Mouse (Mus musculus) MEL-GATA-1-ER (cell line): ENCODE data around the gene Myom3.
A peak's percentile ranks its signal among the peaks of the same experiment; 100 is the strongest.

ENCODE experiments used
- DNase-seq: peaks from one replicate; pipeline ENCODE4 v3.0.0-alpha.2; 2012; ENCODE audit warnings: low read depth; ENCODE audit errors: extremely low read depth

Myom3 gene

DNA sequence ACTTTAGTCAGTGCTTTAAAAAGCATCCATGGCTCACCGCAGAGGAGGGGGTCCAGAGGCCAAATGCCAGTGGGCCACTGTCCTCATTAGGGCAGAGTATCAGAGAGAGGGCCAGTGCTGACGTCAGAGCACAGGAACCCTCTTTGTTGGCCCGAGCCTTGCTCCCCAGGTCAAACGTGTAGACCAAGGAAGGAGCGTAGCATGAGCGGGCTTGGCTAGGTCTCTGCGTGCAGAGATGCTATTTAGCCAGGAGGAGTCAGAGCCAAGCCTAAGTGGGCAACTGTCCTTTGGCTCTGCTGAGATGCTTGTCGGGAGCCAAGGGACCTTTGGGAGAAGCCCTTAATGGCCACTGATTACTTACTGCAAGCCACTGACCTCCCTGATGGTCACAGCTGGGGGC lies 1.5 kb downstream of the Myom3 start:
- DNase-seq, result no peak

DNA sequence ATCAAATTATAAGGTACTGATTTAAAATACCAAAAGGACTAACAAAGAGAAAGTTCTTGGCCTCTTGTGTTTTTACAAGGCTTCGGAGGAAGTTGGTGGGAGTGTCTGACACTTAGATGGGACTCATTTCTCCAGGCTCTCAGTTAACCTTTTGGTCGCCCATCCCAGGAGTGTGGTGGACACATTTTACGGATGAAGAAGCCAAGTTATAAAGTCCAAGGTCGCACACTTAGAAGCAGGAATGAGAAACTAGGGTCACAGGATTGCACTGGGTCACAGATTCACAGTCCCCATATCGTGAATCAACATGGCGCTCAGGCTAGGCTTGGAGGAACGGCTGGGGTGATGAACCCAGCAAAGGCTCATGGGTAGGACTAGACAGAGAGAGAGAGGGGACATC lies 2.1 kb downstream of the Myom3 start:
- no peak for DNase-seq

DNA sequence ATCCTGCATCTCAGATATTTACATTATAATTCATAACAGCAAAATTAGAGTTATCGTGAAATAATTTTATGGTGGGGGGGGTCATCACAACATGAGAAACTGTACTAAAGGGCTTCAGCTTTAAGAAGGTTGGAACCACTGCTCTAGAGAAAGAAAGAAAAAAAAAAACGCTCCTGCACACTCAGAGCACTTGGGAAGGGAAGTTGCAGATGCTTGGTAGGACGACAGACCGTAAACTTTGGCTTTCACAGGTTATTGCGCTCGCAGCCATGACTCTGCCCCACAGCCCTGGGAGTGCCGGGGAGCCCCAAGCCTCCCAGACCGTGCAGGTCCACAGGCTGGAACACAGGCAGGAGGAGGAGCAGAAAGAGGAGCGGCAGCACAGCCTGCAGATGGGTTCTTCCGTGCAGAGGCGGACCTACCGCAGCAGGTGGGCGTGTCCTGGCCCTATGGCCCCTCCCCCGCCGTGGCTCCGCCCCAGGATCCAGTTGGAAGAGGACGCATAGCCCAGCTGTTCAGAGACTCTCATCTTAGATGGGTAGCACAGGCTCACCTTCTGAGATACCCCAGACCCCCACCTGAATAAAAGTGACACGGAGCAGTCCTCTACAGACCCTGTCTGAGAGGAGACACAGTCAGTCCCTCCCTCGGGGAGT lies 2.9 kb downstream of the Myom3 start:
- DNase-seq, result peak; percentile 61

DNA sequence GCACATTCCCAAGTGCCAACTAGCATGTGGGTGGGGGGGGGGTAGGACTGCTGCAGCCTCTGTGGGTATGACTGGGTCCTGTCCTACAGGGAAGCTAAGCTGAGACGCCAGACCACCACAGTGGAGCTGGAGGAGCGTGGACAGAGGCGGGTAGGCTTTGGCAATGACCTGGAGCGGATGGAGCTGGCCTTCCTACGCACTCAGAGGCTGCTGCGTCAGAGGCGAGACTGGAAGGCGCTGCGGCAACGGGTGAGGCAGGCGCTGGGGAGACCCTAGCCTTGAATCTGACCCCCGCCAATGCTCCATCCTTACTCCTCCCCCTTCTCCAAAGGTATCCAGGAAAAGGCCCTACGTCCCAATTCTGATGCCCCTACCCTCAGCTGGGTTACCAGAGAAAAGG lies 5.2 kb downstream of the Myom3 start:
- no peak for DNase-seq

DNA sequence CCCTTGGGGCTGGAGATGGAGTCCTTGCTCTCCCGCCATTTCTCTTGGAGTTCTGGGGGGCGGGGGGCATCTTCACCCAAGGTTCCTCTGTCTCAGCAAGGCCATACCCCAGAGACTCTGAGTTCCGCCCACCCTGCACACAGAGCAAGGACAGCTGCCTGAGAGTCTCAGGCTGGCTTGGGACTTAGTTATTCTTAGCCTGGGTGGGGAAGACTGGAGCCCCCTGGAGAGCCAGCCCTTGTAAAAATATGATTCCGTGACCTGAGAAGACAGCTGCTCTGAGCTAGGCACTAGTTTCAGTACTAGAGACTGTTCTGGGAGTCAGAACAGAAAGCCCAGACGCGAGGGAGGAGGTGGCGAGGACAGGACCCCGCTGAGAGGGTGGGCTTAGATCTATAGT lies 6.2 kb downstream of the Myom3 start:
- no peak for DNase-seq

DNA sequence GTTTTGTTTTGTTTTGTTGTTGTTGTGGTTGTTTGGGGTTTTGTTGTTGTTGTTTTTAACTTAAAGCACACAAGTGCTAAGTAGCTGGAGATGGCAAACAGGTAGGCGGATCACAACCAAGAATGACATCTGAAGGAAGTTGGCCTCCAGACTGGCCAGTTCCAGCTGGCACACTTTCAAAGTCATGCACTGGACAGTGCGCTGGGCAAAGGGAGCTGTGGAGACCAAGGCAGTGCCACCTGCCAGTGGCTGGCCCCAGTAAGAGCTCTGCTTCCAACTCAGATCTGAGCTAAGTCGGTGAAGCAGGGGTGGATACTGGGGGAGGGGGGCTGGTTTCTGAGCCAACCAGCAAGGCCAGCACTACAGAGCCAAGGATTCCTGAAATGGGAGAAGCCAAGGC lies 7.5 kb downstream of the Myom3 start:
- no peak for DNase-seq

DNA sequence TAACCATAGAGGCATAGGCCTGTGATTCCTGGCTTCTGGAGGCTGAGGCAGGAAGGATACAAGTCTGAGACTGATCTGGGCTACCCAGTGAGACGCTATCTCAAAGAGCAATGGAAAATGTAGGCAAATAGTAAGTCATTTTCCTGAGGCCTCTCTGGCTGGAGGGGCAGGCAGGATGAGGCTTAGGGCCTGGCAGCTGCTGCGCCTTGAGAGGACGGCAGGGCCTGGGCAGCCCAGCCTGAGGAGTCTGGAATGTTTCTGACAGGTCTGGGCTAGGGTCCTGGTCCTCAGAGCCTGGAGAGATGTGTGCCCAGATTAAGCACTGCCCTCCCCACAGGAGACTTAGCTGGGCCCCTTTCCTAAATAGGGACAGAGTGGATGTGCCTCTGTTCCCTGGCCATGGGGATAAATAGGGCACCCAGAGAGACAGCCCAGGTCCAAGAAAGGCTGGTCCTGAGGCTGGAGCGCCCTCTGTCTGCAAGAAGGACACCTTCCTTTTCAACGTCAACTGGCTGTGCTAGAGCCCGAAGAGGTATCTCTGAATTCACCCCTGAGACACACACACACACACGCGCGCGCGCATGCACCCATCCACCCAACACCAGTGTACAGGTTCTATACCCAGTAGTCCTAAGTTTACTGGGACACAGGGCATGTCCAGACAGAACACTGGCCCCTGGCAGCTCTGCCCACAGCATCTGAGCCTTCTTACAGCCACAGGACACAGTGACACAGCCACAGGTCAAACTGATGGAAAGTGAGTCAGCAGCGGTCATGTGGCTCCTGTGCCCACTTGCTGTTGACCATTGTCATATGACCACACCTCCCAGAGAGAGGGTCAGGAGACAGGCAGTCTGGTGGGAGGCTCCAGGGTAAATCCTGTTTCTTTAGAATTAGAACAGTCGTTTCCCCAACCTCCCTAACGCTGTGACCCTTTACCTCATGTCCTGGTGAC lies 9.3 kb downstream of the Myom3 start:
- peak; percentile 26 for DNase-seq

DNA sequence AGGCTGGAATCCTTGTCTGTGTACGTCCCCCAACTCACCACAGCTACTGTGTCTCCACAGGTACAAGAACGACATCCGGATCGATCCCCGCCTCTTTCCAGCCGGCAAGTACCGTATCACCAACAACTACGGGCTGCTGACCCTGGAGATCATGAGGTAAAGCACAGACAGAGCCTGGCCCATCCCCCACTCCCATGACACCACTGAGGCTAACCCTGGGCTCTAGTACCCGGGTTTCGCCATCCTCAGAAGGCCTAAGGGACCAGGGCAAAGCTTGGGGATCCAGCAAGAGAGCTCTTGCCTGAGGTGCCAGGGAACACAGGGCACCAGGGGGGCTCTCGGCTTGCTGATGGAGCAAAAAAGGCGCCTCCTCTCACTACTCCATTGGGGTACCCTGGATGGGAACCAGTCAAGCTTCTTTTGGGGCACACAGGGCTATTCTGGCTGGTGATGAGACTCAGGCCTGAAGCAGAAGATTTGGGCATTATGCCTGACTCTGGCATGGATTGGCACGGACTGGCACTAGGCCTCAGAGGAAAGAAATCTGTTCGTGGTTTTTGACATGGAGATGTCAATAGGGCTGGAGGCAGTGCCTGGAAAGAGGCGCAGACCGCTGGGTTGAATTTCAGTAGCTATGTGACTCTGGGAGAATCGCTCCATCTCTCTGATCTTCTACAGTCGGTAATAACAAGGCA lies 11.2 kb downstream of the Myom3 start:
- no peak for DNase-seq

DNA sequence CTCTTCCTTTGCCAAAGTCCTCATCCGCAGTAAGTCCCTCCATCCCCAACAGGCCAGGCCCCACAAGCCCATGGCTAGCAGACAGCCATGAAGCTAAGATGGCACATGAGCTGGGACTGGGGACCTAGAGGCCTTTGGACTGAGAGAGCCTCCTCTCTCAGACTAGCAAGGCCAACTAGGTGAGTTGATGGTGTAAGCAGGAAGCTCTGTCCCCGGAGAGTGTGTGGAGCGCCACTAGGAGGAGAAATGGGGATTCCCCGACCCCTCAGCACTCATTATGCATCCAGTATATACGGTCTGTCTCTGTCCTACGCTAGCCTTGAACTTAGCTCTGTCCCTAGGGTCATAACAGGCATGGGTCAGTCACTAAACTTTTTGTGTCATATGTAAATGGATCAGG lies 12.1 kb downstream of the Myom3 start:
- DNase-seq, result no peak

DNA sequence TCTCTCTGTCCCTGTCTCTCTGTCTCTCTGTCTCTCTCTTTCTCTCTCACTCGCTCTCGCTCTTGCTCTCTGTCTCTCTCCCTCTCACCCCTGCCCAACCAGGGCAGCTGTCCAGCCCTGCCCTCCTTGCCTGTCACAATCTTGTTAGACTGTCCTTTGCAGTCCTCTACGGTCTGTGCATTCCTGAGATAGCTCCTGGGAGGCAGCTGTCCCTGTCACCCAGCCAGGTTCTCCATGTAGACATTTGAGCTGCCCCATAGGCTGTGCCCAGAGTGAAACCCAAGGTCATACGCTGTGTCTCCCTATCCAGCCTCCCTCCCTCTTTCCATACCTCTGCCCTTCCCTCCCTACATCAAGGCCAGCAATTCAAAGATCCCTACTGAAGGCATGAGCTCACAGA lies 13.2 kb downstream of the Myom3 start:
- DNase-seq, result no peak

DNA sequence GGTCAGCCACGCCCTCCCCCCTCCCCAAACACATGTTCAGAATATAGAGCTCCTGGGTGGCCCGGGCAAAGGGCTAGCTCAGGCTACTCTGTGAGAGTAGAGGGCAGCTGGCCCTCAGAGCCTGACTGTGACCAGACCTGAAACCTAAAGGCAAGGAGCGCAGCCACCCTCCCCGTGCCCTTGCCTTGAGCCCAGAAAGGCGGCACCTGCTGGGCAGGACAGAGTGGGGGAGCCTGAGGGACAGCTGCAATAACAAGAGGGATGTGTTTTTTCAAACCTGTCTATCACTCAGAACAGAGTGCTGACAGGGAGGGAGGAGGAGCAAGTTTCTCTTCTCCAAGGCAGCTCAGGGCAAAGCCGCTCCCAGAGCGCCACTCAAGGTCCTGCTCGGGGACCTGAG lies 15.0 kb downstream of the Myom3 start:
- no peak for DNase-seq

DNA sequence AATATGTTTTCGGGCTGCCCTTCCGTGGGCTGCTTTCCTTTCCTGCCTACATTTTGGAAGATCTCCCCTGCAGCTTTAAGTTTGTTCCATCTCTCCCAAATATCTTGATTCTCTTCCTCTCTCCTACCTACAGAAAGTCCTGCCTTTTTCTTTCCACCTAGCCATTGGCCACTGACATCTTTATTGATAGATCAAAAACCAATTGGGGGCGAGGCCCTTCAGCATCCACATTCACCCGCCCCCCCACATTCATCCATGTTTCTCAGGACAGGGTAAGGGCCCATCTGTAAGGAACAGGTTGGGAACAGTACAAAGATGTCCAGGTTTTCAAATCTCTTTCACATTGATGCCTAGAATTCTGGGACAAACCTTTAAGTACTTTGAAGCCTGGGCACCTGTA lies 17.3 kb downstream of the Myom3 start:
- DNase-seq, result no peak

DNA sequence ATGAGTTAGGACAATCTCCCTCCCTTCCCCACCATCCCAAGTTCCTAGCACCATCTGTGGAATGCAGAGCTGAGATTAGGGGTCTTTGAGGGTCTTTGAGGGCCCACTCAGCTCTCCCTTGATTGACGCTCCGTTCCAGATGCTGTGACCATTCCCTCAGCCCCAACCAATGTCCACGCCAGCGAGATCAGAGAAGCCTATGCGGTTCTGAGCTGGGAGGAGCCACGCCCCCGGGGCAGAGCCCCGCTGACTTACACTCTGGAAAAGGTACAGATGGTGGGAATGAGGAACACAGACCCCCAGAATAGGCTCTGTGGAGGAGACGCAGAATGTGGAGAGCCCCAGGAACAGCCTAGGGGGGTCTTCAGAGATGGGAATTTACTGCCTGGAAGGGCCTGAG lies 20.1 kb downstream of the Myom3 start:
- no peak for DNase-seq

DNA sequence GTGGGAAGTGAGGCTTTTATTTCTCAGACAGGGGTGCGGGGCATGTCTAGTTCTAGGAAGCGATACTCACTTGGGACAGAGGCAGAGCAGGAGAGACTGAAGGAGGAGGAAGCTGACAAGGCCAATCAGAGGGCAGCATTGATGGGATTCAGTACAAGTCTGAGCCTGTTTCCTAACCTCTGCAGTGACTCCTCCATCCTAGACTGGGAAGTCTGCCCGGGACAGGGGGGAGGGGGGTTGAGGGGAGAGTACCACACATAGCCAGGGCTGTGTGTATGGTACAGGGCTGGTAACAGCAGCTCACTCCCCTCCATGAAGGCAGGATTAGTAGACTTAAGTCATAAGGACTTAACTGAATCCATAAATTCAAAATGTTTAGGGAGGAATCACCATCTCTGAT lies 20.7 kb downstream of the Myom3 start:
- no peak for DNase-seq

DNA sequence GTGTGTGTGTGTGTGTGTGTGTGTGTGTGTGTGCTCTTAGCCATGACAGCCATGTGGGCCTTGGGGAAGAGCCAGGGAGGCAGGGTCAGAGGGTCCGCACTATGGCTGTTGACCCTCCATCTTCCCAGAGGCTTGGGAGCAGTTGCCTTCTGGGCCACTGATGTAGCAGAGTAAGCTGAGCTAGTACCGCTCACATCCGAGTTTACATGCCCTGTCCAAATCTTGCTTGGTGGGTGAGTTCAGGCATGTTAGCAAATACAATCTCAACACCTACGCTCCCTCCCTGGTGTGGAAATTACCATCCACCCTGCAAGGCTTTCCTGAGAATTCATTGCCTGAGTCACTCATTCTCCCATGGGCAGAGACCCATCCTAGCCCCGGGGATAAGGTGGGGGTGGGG lies 21.8 kb downstream of the Myom3 start:
- DNase-seq, result no peak

DNA sequence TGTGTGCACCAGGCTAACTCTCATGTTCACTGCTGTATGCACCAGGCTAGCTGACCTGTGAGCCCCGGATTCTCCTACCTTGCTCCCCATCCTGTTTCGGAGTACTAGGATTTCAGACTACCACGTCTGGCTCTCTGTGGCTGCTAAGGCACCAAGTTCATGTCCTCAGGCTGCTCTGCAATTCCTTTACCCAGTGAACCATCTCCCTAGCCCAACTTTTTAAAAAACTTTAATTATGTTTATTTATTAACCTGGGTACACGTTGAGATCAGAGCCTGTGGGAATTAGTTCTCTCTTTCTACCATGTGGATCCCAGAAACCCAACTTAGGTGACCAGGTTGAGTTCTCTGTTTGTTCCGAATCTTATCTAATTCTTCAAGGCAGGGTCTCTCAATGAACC lies 27.1 kb downstream of the Myom3 start:
- DNase-seq, result no peak

DNA sequence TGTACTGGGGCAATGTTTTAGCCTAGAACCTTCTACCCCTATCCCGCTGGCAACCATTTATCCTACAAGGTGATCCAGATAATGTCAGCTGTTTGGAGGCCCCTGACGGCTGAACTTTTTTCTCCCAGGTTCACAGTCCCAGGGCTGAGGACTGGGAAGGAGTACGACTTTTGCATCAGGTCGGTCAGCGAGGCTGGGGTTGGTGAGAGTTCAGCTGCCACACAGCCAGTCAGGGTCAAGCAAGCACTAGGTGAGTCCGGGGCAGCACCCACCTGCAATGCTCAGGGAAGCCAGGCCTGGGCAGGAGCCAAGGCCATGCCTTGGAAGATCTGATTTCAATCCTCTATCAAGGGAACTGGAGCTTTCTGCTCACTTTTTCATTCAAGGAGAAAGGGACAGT lies 27.8 kb downstream of the Myom3 start:
- DNase-seq, result no peak

DNA sequence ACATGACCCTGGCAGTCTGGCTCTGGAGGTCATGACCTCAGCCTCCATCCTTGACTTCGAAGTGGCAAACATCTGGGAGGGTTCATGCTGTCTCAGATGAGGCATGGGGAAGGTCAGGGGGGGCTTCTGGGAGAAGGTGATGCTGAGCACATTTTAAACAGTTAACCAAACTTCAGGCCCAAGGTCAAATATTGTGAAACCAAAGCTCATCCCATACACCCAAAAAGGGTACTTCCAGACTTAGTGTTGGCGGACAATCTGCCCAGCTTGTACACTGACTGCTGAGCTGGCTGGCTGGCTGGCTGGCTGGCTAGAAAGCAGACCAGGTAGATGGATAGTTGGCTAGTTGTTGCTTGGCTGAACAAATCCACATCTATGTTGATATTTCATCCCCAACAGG lies 29.6 kb downstream of the Myom3 start:
- no peak for DNase-seq

DNA sequence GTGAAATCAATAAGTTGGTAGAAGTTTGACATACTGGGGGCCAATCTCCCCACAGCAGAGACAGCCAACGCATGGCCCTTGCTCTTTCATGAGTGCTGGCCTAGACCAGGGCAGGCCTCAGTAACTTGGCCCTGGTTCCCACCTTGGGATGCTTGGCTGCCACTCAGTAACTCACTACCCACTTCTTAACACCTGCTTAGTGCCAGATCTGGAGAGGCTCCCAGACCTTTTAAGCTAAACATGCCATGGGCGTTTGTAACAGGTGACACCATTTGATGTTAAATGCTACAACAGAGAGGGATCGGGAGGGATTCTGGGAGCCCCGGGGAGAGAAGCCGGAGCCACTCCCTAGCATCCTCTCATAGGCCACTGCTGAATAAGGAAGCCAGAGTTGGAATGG lies 33.3 kb downstream of the Myom3 start:
- no peak for DNase-seq

DNA sequence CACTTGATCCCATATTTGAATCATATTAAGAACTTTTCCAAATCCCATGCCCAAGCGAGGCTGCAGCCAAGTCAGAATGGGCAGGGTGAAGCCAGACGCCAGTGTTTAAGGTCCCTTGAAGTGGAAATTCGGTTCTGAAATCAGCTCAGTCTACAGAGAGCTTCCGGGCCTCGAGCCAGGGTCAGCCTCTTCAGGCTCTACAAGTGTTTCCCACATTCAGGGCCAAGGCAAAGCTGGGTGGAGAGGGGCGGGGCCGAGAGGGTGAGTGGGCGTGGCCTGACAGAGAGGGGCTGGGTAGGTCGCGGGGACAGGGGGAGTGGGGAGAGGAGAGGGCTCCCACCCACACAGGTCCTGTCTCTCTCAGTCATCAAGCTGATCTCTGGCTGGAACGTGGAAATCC lies 38.4 kb downstream of the Myom3 start:
- no peak for DNase-seq

DNA sequence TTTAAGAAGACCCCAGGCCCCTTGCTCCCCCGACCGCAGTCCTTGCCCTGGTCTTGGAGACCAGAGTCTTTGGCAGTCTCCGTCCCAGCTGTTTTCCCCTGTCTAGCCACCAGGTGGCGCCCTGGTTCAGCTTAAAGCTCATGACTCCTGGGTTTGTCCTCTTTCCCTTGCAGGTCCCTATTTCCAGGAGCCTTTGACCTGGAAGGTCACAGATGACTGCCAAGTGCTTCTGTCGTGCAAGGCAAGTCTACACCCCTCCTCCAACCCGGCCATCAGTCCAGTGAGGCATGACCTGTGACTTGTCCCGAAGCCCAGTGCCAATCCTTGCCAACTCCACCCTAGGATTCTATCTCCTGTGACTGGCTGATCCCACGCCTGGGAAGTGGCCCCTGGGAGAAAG lies 42.0 kb downstream of the Myom3 start:
- DNase-seq, result peak; percentile 35

DNA sequence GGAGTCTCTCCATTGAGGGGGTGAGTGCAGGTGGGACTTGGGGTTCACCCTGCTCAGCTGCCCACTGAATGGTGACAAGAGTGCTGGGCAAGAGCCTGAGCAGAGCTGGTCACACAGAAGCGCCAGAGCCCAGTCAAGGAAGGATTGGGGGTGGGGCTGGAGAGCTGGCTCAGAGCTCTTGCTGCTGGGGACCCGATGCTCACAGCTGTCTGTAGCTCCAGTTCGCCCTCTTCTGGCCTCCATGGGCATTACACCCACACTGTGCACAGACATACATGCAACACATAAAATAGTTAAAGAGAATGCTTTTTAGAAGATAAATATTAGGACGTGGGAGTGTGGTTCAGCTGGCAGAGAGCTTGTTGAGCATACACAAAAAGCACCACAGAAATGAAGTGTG lies 43.8 kb downstream of the Myom3 start:
- peak; percentile 10 for DNase-seq
